Mouse (Mus musculus) heart, embryonic 12.5 days (tissue): Measurements from ENCODE around the gene Dctn1. TPM values are rescaled to one million over a fixed set of nuclear protein-coding genes. Genes with fewer than 3 reads are reported as not detected.

ENCODE experiments used
- ATAC-seq: fragments of 200-750 bp; cut with Nextera tagmentation; 2 replicates; pipeline ENCODE4 v1.8.0; 2017; ENCODE audit warnings: moderate TSS enrichment, moderate library complexity; ENCODE audit not compliant: insufficient number of reproducible peaks, low FRiP score
- H3K27ac ChIP-seq: fragments of 300-500 bp; sonication (generic); 2 replicates; pipeline ENCODE4 v1.5.1; 2016; ENCODE audit warnings: mild to moderate bottlenecking, moderate library complexity; ENCODE audit not compliant: poor library complexity, severe bottlenecking
- H3K27me3 ChIP-seq: fragments of 300-500 bp; sonication (generic); replicated peaks from 2 replicates; pipeline ENCODE4 v1.6.1; 2016; ENCODE audit warnings: mild to moderate bottlenecking, moderate library complexity
- H3K36me3 ChIP-seq: fragments of 300-500 bp; sonication (generic); 2 replicates; pipeline ENCODE4 v1.6.1; 2016; ENCODE audit warnings: mild to moderate bottlenecking, moderate library complexity
- H3K4me1 ChIP-seq: fragments of 300-500 bp; sonication (generic); replicated peaks from 2 replicates; pipeline ENCODE4 v1.6.1; 2016; ENCODE audit warnings: mild to moderate bottlenecking
- H3K4me2 ChIP-seq: fragments of 300-500 bp; sonication (generic); 2 replicates; pipeline ENCODE4 v1.6.1; 2016; ENCODE audit warnings: mild to moderate bottlenecking, moderate library complexity
- H3K4me3 ChIP-seq: fragments of 300-500 bp; sonication (generic); 2 replicates; pipeline ENCODE4 v1.5.1; 2016; ENCODE audit warnings: mild to moderate bottlenecking
- H3K9ac ChIP-seq: fragments of 300-500 bp; sonication (generic); 2 replicates; pipeline ENCODE4 v1.6.1; 2016; ENCODE audit warnings: mild to moderate bottlenecking, moderate library complexity
- H3K9me3 ChIP-seq: fragments of 300-500 bp; sonication (generic); replicated peaks from 2 replicates; pipeline ENCODE4 v1.6.1; 2016; ENCODE audit warnings: mild to moderate bottlenecking, moderate library complexity
- WGBS: fragments of 180-500 bp; shearing (Covaris S2); methylation state at CpG from one replicate; pipeline ENCODE4 v1.1.7; 2016; 5-methylcytosine and 5-hydroxymethylcytosine counted together
- polyA plus RNA-seq: library from polyadenylated mRNA; unstranded; fragments of >200 nt; fragmentation: Nextera tagmentation; extraction: Ambion mirVana; gene quantifications from 2 replicates; pipeline ENCODE4 v1.2.1, GENCODE M21; 2016

Gene Dctn1
- polyA plus RNA-seq, 1 experiment from 2014 or later, result 86.9 TPM

- 1% methylated on average over 25 of the region's 26 CpGs for WGBS
- peaks cover 43% of the 10 kb centered on the region for H3K4me1 ChIP-seq
- ATAC-seq, result peak; percentile 83
- peak overlapping the region; percentile 68 for H3K4me3 ChIP-seq
- peak overlapping the region; percentile 100 for H3K27ac ChIP-seq
- H3K9ac ChIP-seq, result peak overlapping the region; percentile 92
- no peaks in the 10 kb centered on the region; the same call in 1 of the 2 replicates for H3K36me3 ChIP-seq
- peaks cover 11% of the 10 kb centered on the region; the same call in 1 of the 2 replicates for H3K27me3 ChIP-seq
- no peaks in the 10 kb centered on the region for H3K9me3 ChIP-seq
- H3K4me2 ChIP-seq, result peak overlapping the region; percentile 85
These were observed 28.7 kb upstream of the Dctn1 start for GRCm38 (mm10) chr6:83136881-83137575.

GRCm38 (mm10) chr6:83137576-83137950 lies 28.2 kb upstream of the Dctn1 start:
- Histone ChIP-seq H3K4me2 (peak overlapping the region; percentile 85), H3K4me1 (peaks cover 48% of the 10 kb centered on the region), H3K27me3 (peaks cover 11% of the 10 kb centered on the region; the same call in 1 of the 2 replicates), H3K9ac (peak overlapping the region; percentile 92), H3K27ac (peak overlapping the region; percentile 100), H3K36me3 (no peaks in the 10 kb centered on the region; the same call in 1 of the 2 replicates), H3K4me3 (peak overlapping the region; percentile 68), H3K9me3 (no peaks in the 10 kb centered on the region)
- ATAC-seq, result peak; percentile 85
- WGBS, result 1% methylated on average over 12 of the region's 12 CpGs

- 2% methylated on average over 11 of the region's 11 CpGs for WGBS
- Histone ChIP-seq H3K4me2 (peak overlapping the region; percentile 85), H3K36me3 (no peaks in the 10 kb centered on the region; the same call in 1 of the 2 replicates), H3K27ac (peak overlapping the region; percentile 100), H3K9ac (peak overlapping the region; percentile 92), H3K4me3 (peak overlapping the region; percentile 68), H3K4me1 (peaks cover 53% of the 10 kb centered on the region), H3K9me3 (no peaks in the 10 kb centered on the region), H3K27me3 (peaks cover 11% of the 10 kb centered on the region; the same call in 1 of the 2 replicates)
- peak; percentile 50; the same call in 1 of the 2 replicates for ATAC-seq
These were observed 27.7 kb upstream of the Dctn1 start for GRCm38 (mm10) chr6:83138056-83138455.

GRCm38 (mm10) chr6:83140044-83140443 lies 25.7 kb upstream of the Dctn1 start:
- H3K4me1 ChIP-seq, result peaks cover 54% of the 10 kb centered on the region
- WGBS, result 87% methylated on average over 8 of the region's 8 CpGs
- no peak overlapping the region for H3K4me2 ChIP-seq
- H3K27me3 ChIP-seq, result peaks cover 2% of the 10 kb centered on the region; the same call in 1 of the 2 replicates
- no peaks in the 10 kb centered on the region; the same call in 1 of the 2 replicates for H3K36me3 ChIP-seq
- H3K27ac ChIP-seq, result no peak overlapping the region
- H3K9me3 ChIP-seq, result no peaks in the 10 kb centered on the region
- H3K4me3 ChIP-seq, result no peak overlapping the region
- no peak overlapping the region for H3K9ac ChIP-seq
- no peak for ATAC-seq

DNA sequence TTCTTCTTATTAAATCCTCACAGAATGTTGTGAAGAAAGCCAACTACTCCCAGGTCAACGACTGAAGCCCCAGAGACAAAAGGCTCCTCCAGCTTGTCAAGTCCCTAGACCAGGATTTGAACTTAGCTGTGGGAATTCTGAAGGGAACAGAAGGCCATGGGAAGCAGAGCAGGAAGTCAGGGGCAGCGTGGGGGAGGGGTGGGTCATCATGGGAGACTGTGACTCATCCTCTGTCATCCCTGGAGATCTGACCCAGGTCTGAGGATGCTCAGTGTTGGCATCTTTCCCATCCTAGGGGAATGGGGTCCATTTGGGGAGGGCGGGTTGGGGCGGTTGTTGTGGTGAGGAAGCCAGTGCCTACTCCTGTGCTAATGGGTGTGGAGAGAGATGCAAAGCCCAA lies 24.1 kb upstream of the Dctn1 start:
- H3K4me2 ChIP-seq, result peak overlapping the region; percentile 74
- H3K36me3 ChIP-seq, result peaks cover 6% of the 10 kb centered on the region; the same call in 1 of the 2 replicates
- H3K4me1 ChIP-seq, result peaks cover 38% of the 10 kb centered on the region
- H3K4me3 ChIP-seq, result peak overlapping the region; percentile 42
- ATAC-seq, result no peak
- no peaks in the 10 kb centered on the region for H3K9me3 ChIP-seq
- no peaks in the 10 kb centered on the region for H3K27me3 ChIP-seq
- peak overlapping the region; percentile 36; the same call in 1 of the 2 replicates for H3K27ac ChIP-seq
- peak overlapping the region; percentile 65 for H3K9ac ChIP-seq
- 55% methylated on average over 4 of the region's 4 CpGs for WGBS

DNA sequence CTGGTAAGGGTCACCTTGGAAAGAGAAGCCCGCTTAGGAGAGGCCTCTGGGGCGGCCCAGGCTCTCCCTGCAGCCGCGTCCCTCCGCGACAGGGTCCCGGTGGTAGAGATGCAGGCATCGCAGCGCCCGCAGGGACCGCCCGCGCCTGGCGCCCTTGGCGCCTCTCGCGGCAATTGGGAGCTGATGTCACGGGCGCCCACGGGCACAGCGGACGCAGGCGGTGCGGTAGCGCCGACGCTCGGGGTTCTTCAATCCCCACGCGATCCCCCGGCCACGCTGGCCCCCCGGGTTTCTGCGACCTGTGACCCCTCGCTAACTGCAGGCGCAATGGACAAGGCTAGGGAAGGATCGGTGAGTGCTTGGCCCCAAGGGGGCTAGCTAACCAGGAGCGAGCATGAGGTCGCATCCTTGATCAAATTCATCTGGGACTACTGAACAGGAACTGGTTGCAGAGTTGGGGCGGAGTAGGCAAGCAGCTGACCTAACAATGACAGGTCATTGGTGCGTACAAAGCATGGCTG lies 23.4 kb upstream of the Dctn1 start:
- Histone ChIP-seq H3K4me2 (peak overlapping the region; percentile 74), H3K9me3 (no peaks in the 10 kb centered on the region), H3K27me3 (no peaks in the 10 kb centered on the region), H3K36me3 (peaks cover 12% of the 10 kb centered on the region), H3K4me3 (peak overlapping the region; percentile 42), H3K27ac (peak overlapping the region; percentile 36), H3K9ac (peak overlapping the region; percentile 65), H3K4me1 (peaks cover 37% of the 10 kb centered on the region)
- WGBS, result 6% methylated on average over 41 of the region's 41 CpGs
- ATAC-seq, result no peak

DNA sequence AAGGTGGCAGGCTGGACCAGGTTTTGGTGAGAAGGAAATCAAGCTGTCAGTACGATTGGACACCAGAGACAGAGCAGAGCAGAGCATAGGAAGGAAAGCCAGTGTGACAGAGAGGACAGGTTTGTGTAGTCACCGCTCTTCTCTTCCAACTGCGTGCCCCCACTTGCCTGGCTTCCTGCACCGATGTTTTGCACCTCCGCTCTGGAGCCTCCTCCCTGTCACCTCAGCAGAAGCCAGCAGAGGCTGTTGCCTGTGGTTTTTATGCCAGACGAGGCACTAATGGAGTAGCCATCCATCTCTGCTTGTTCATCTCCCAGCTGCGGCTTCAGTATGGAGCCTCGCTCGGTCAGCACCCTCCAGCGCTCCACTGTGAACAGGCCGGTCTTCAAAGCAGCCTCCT lies 22.8 kb upstream of the Dctn1 start:
- no peak for ATAC-seq
- no peaks in the 10 kb centered on the region for H3K9me3 ChIP-seq
- H3K27me3 ChIP-seq, result no peaks in the 10 kb centered on the region
- 42% methylated on average over 11 of the region's 11 CpGs for WGBS
- H3K4me3 ChIP-seq, result peak overlapping the region; percentile 42
- peaks cover 36% of the 10 kb centered on the region for H3K4me1 ChIP-seq
- H3K36me3 ChIP-seq, result peaks cover 18% of the 10 kb centered on the region
- peak overlapping the region; percentile 65 for H3K9ac ChIP-seq
- peak overlapping the region; percentile 74 for H3K4me2 ChIP-seq
- H3K27ac ChIP-seq, result no peak overlapping the region

- no peak overlapping the region for H3K4me3 ChIP-seq
- ATAC-seq, result no peak
- no peak overlapping the region for H3K9ac ChIP-seq
- H3K4me1 ChIP-seq, result peaks cover 20% of the 10 kb centered on the region
- H3K27me3 ChIP-seq, result no peaks in the 10 kb centered on the region
- no peak overlapping the region for H3K27ac ChIP-seq
- H3K4me2 ChIP-seq, result no peak overlapping the region
- peaks cover 41% of the 10 kb centered on the region for H3K36me3 ChIP-seq
- no peaks in the 10 kb centered on the region for H3K9me3 ChIP-seq
- 63% methylated on average over 2 of the region's 2 CpGs for WGBS
These were observed 20.5 kb upstream of the Dctn1 start for GRCm38 (mm10) chr6:83145209-83145608.

GRCm38 (mm10) chr6:83145805-83146204 lies 19.9 kb upstream of the Dctn1 start:
- 0 out of 2 replicates have a peak overlapping the region, but pooled peaks have one; percentile 15 for H3K9ac ChIP-seq

DNA sequence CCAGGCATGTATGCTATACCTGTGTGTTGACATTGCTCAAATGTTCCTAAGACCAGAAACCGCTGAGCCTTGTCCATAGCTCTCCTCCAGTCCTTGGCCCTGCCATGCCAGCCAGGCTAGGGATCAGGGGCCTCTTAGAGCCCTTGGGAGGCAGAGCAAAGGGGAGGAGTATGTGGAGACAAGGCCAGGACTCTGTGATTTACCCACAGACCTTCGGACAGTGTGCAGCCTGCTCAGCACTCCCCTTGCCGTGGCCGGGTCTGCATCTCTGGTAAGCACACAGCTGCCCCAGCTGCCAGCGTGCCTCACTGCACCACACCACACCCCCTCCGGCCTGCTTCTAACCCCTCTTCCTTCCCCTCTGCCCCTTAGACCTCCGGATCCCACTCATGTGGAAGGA lies 18.4 kb upstream of the Dctn1 start:
- Histone ChIP-seq H3K9me3 (no peaks in the 10 kb centered on the region), H3K36me3 (peaks cover 54% of the 10 kb centered on the region), H3K4me1 (peaks cover 26% of the 10 kb centered on the region), H3K9ac (no peak overlapping the region), H3K27ac (no peak overlapping the region), H3K4me3 (no peak overlapping the region), H3K4me2 (no peak overlapping the region), H3K27me3 (no peaks in the 10 kb centered on the region)
- 59% methylated on average over 7 of the region's 7 CpGs for WGBS
- ATAC-seq, result no peak

More at GRCm38 (mm10) chr6:83145805-83146204, 19.9 kb upstream of the Dctn1 start:
- WGBS, result 59% methylated on average over 9 of the region's 9 CpGs
- Histone ChIP-seq H3K4me1 (peaks cover 24% of the 10 kb centered on the region), H3K4me3 (no peak overlapping the region), H3K27me3 (no peaks in the 10 kb centered on the region), H3K36me3 (peaks cover 47% of the 10 kb centered on the region), H3K4me2 (no peak overlapping the region), H3K27ac (0 out of 2 replicates have a peak overlapping the region, but pooled peaks have one; percentile 33), H3K9me3 (no peaks in the 10 kb centered on the region)
- no peak for ATAC-seq

DNA sequence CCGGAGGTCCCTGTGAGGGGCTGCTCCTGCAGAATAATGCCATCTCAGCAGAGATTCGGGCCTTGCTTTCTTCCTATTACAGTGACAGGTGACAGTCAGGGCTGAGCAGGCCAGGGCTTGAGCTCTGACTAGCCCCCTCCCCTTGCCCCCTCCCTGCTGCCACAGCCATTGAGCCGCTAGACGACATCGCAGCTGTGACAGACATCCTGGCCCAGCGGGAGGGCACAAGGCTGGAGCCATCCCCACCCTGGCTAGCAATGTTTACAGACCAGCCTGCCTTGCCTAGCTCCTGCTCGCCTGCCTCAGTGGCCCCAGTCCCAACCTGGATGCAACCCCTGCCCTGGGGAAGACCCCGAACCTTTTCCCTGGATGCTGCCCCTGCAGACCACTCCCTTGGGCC lies 14.0 kb upstream of the Dctn1 start:
- peaks cover 25% of the 10 kb centered on the region for H3K4me1 ChIP-seq
- H3K27ac ChIP-seq, result no peak overlapping the region
- ATAC-seq, result no peak
- H3K4me2 ChIP-seq, result 0 out of 2 replicates have a peak overlapping the region, but pooled peaks have one; percentile 6
- no peak overlapping the region for H3K4me3 ChIP-seq
- H3K9me3 ChIP-seq, result no peaks in the 10 kb centered on the region
- H3K36me3 ChIP-seq, result peaks cover 58% of the 10 kb centered on the region
- 0 out of 2 replicates have a peak, but pooled peaks cover 13% of the 10 kb centered on the region for H3K27me3 ChIP-seq
- H3K9ac ChIP-seq, result peak overlapping the region; percentile 39
- 20% methylated on average over 8 of the region's 8 CpGs for WGBS
